Mouse (Mus musculus): Measurements from ENCODE around the gene Samd10. TPM values are rescaled to one million over a fixed set of nuclear protein-coding genes. Genes with fewer than 3 reads are reported as not detected.

Samd10 gene
- polyA plus RNA-seq (2014; fragmentation: Nextera tagmentation; extraction: Ambion mirVana): 75.9 and 77.7 TPM in 2 replicates

- WGBS: 2% methylated on average over 71 of the region's 71 CpGs
- peak within 1 kb of the TSS; percentile 86 for H3K27ac ChIP-seq (ENCODE audit: low read depth, low read length)
Observed at GRCm38 (mm10) chr2:181598454-181599351, at the start of gene Samd10. Gene Samd10, minus strand, starts transcription at chr2:181599212.

GRCm38 (mm10) chr2:181646626-181647472 lies 47.8 kb upstream of the Samd10 start:
- Histone ChIP-seq H3K36me3 (ENCODE audit: control insufficient read depth, insufficient read depth, low read length) (peaks cover 6% of the 10 kb centered on the region; the same call in 1 of the 2 replicates), H3K9me3 (ENCODE audit: control insufficient read depth, low read length) (no peaks in the 10 kb centered on the region), H3K4me1 (replicated peaks; ENCODE audit: control insufficient read depth, insufficient read depth, low read length) (no peaks in the 10 kb centered on the region), H3K4me2 (replicated peaks; ENCODE audit: low read depth, low read length) (no peak overlapping the region), H3K9ac (ENCODE audit: low read depth, low read length) (no peak overlapping the region), H3K27ac (ENCODE audit: low read depth, low read length) (no peak overlapping the region), H3K27me3 (ENCODE audit: control insufficient read depth, insufficient read depth, low read length) (no peaks in the 10 kb centered on the region), H3K4me3 (ENCODE audit: low read depth, low read length) (no peak overlapping the region)
- DNase-seq (ENCODE audit: low spot score) (no peak), ATAC-seq (ENCODE audit: low FRiP score) (no peak)
- 91% methylated on average over 6 of the region's 6 CpGs for WGBS

More at GRCm38 (mm10) chr2:181598454-181599351, at the start of gene Samd10:
- H3K27me3 ChIP-seq (ENCODE audit: control insufficient read depth, insufficient read depth, low read length): no peaks in the 10 kb centered on the region
- H3K4me2 ChIP-seq (replicated peaks; ENCODE audit: low read depth, low read length): peak within 1 kb of the TSS; percentile 85
- no peaks in the 10 kb centered on the region for H3K36me3 ChIP-seq (ENCODE audit: control insufficient read depth, insufficient read depth, low read length)
- peak; percentile 37 for ATAC-seq (ENCODE audit: low FRiP score)
- H3K4me3 ChIP-seq (ENCODE audit: low read depth, low read length): peak within 1 kb of the TSS; percentile 74
- H3K9ac ChIP-seq (ENCODE audit: low read depth, low read length): peak within 1 kb of the TSS; percentile 94
- no peaks in the 10 kb centered on the region for H3K9me3 ChIP-seq (ENCODE audit: control insufficient read depth, low read length)
- H3K4me1 ChIP-seq (replicated peaks; ENCODE audit: control insufficient read depth, insufficient read depth, low read length): peaks cover 10% of the 10 kb centered on the region; the same call in 1 of the 2 replicates
- DNase-seq (ENCODE audit: low spot score): peak; percentile 75

GRCm38 (mm10) chr2:181645666-181646065 lies 46.7 kb upstream of the Samd10 start:
- H3K36me3 ChIP-seq (ENCODE audit: control insufficient read depth, insufficient read depth, low read length): peaks cover 6% of the 10 kb centered on the region; the same call in 1 of the 2 replicates
- no peaks in the 10 kb centered on the region for H3K27me3 ChIP-seq (ENCODE audit: control insufficient read depth, insufficient read depth, low read length)
- DNase-seq (ENCODE audit: low spot score) (no peak), ATAC-seq (ENCODE audit: low FRiP score) (no peak)
- H3K4me3 ChIP-seq (ENCODE audit: low read depth, low read length): no peak overlapping the region
- WGBS: 90% methylated on average over 3 of the region's 3 CpGs
- no peak overlapping the region for H3K27ac ChIP-seq (ENCODE audit: low read depth, low read length)
- no peaks in the 10 kb centered on the region for H3K9me3 ChIP-seq (ENCODE audit: control insufficient read depth, low read length)
- H3K4me2 ChIP-seq (replicated peaks; ENCODE audit: low read depth, low read length): no peak overlapping the region
- H3K4me1 ChIP-seq (replicated peaks; ENCODE audit: control insufficient read depth, insufficient read depth, low read length): no peaks in the 10 kb centered on the region
- H3K9ac ChIP-seq (ENCODE audit: low read depth, low read length): no peak overlapping the region

GRCm38 (mm10) chr2:181644361-181644760 lies 45.3 kb upstream of the Samd10 start:
- Histone ChIP-seq H3K36me3 (ENCODE audit: control insufficient read depth, insufficient read depth, low read length) (peaks cover 6% of the 10 kb centered on the region; the same call in 1 of the 2 replicates), H3K4me2 (replicated peaks; ENCODE audit: low read depth, low read length) (no peak overlapping the region)
- no peak for ATAC-seq (ENCODE audit: low FRiP score)

GRCm38 (mm10) chr2:181635865-181636264 lies 36.9 kb upstream of the Samd10 start:
- Histone ChIP-seq H3K9ac (ENCODE audit: low read depth, low read length) (no peak overlapping the region), H3K36me3 (ENCODE audit: control insufficient read depth, insufficient read depth, low read length) (peaks cover 14% of the 10 kb centered on the region; the same call in 1 of the 2 replicates), H3K4me1 (replicated peaks; ENCODE audit: control insufficient read depth, insufficient read depth, low read length) (no peaks in the 10 kb centered on the region), H3K4me2 (replicated peaks; ENCODE audit: low read depth, low read length) (no peak overlapping the region), H3K4me3 (ENCODE audit: low read depth, low read length) (no peak overlapping the region), H3K9me3 (ENCODE audit: control insufficient read depth, low read length) (no peaks in the 10 kb centered on the region), H3K27ac (ENCODE audit: low read depth, low read length) (no peak overlapping the region), H3K27me3 (ENCODE audit: control insufficient read depth, insufficient read depth, low read length) (no peaks in the 10 kb centered on the region)
- no peak for DNase-seq (ENCODE audit: low spot score)
- no peak for ATAC-seq (ENCODE audit: low FRiP score)
- WGBS: 93% methylated on average over 3 of the region's 3 CpGs

More at GRCm38 (mm10) chr2:181644361-181644760, 45.3 kb upstream of the Samd10 start:
- WGBS: 84% methylated on average over 2 of the region's 2 CpGs
- Histone ChIP-seq H3K4me3 (ENCODE audit: low read depth, low read length) (no peak overlapping the region), H3K27ac (ENCODE audit: low read depth, low read length) (no peak overlapping the region), H3K4me1 (replicated peaks; ENCODE audit: control insufficient read depth, insufficient read depth, low read length) (no peaks in the 10 kb centered on the region), H3K9ac (ENCODE audit: low read depth, low read length) (no peak overlapping the region), H3K9me3 (ENCODE audit: control insufficient read depth, low read length) (no peaks in the 10 kb centered on the region), H3K27me3 (ENCODE audit: control insufficient read depth, insufficient read depth, low read length) (no peaks in the 10 kb centered on the region)
- DNase-seq (ENCODE audit: low spot score): peak; percentile 58

- peaks cover 13% of the 10 kb centered on the region; the same call in 1 of the 2 replicates for H3K36me3 ChIP-seq (ENCODE audit: control insufficient read depth, insufficient read depth, low read length)
Observed at GRCm38 (mm10) chr2:181632624-181633023, 33.6 kb upstream of the Samd10 start.

GRCm38 (mm10) chr2:181628471-181628870 lies 29.5 kb upstream of the Samd10 start:
- Histone ChIP-seq H3K27me3 (ENCODE audit: control insufficient read depth, insufficient read depth, low read length) (no peaks in the 10 kb centered on the region), H3K36me3 (ENCODE audit: control insufficient read depth, insufficient read depth, low read length) (0 out of 2 replicates have a peak, but pooled peaks cover 2% of the 10 kb centered on the region), H3K4me3 (ENCODE audit: low read depth, low read length) (no peak overlapping the region), H3K27ac (ENCODE audit: low read depth, low read length) (no peak overlapping the region), H3K9ac (ENCODE audit: low read depth, low read length) (no peak overlapping the region), H3K9me3 (ENCODE audit: control insufficient read depth, low read length) (no peaks in the 10 kb centered on the region), H3K4me2 (replicated peaks; ENCODE audit: low read depth, low read length) (no peak overlapping the region), H3K4me1 (replicated peaks; ENCODE audit: control insufficient read depth, insufficient read depth, low read length) (no peaks in the 10 kb centered on the region)
- no peak for ATAC-seq (ENCODE audit: low FRiP score)
- no peak for DNase-seq (ENCODE audit: low spot score)

More at GRCm38 (mm10) chr2:181632624-181633023, 33.6 kb upstream of the Samd10 start:
- H3K9me3 ChIP-seq (ENCODE audit: control insufficient read depth, low read length): no peaks in the 10 kb centered on the region
- no peak overlapping the region for H3K4me3 ChIP-seq (ENCODE audit: low read depth, low read length)
- DNase-seq (ENCODE audit: low spot score): no peak
- ATAC-seq (ENCODE audit: low FRiP score): no peak
- H3K27me3 ChIP-seq (ENCODE audit: control insufficient read depth, insufficient read depth, low read length): no peaks in the 10 kb centered on the region
- 94% methylated on average over 6 of the region's 6 CpGs for WGBS
- H3K4me1 ChIP-seq (replicated peaks; ENCODE audit: control insufficient read depth, insufficient read depth, low read length): no peaks in the 10 kb centered on the region
- no peak overlapping the region for H3K27ac ChIP-seq (ENCODE audit: low read depth, low read length)
- H3K9ac ChIP-seq (ENCODE audit: low read depth, low read length): no peak overlapping the region
- no peak overlapping the region for H3K4me2 ChIP-seq (replicated peaks; ENCODE audit: low read depth, low read length)

GRCm38 (mm10) chr2:181623401-181623800 lies 24.4 kb upstream of the Samd10 start:
- no peaks in the 10 kb centered on the region for H3K4me1 ChIP-seq (replicated peaks; ENCODE audit: control insufficient read depth, insufficient read depth, low read length)
- no peaks in the 10 kb centered on the region for H3K9me3 ChIP-seq (ENCODE audit: control insufficient read depth, low read length)
- H3K27me3 ChIP-seq (ENCODE audit: control insufficient read depth, insufficient read depth, low read length): no peaks in the 10 kb centered on the region
- ATAC-seq (ENCODE audit: low FRiP score) (no peak), DNase-seq (ENCODE audit: low spot score) (peak; percentile 19)
- no peak overlapping the region for H3K4me2 ChIP-seq (replicated peaks; ENCODE audit: low read depth, low read length)
- no peak overlapping the region for H3K4me3 ChIP-seq (ENCODE audit: low read depth, low read length)
- H3K9ac ChIP-seq (ENCODE audit: low read depth, low read length): no peak overlapping the region
- no peak overlapping the region for H3K27ac ChIP-seq (ENCODE audit: low read depth, low read length)
- H3K36me3 ChIP-seq (ENCODE audit: control insufficient read depth, insufficient read depth, low read length): peaks cover 15% of the 10 kb centered on the region

Measured in hindbrain, embryonic 11.5 days (tissue).